Mouse (Mus musculus) inflammation-experienced regulatory T-cells, adult 16 weeks (primary cell): ENCODE data around the gene Trir. TPM values are rescaled to one million over a fixed set of nuclear protein-coding genes. Genes with fewer than 3 reads are reported as not detected.

Experiments used
- polyA plus RNA-seq: library from polyadenylated mRNA; unstranded; fragments of 100-300 nt; shearing (Covaris generic); gene quantifications from one replicate; pipeline ENCODE4 v1.2.1, GENCODE M21; 2017

Gene Trir
- 202 TPM for polyA plus RNA-seq

DNA sequence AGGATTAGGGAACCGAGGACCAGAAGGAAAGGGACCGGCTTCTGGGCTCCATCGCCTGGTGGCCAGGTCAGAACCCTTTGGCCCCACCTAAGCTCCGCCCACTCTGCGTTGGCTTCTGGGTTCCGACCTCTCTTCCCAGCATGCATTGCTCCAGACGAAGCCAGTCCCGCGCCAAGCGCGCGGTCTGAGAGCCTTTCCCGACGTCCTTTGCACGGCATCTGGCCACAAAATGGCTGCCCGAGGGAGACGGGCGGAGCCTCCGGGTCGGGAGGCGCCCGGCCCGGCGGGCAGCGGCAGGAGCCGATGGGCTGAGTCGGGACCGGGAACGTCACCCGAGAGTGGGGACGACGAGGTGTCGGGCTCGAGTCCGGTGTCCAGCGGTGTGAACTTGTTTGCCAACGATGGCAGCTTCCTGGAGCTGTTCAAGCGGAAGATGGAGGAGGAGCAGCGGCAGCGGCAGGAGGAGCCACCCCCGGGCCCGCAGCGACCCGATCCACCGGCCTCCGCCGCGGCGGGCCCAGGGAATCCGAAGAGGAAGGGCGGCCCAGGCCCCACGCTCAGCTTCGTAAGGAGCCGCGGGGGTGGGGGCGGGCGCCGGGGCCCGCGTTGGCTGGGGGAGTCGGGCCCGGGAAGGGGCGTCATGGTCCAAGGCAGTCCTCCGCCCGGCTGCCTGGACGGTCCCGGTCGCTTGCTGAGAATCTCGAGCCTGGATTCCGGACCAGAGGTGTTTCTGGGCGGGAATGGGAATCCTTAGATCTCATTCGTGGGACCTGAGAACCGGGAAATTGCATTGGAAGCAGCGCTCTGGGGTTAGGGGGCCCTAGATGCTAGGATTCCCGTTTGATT, at the start of gene Trir:
TSS of gene Trir (plus strand) at position 154 of the 846 bp plus-strand sequence.

DNA sequence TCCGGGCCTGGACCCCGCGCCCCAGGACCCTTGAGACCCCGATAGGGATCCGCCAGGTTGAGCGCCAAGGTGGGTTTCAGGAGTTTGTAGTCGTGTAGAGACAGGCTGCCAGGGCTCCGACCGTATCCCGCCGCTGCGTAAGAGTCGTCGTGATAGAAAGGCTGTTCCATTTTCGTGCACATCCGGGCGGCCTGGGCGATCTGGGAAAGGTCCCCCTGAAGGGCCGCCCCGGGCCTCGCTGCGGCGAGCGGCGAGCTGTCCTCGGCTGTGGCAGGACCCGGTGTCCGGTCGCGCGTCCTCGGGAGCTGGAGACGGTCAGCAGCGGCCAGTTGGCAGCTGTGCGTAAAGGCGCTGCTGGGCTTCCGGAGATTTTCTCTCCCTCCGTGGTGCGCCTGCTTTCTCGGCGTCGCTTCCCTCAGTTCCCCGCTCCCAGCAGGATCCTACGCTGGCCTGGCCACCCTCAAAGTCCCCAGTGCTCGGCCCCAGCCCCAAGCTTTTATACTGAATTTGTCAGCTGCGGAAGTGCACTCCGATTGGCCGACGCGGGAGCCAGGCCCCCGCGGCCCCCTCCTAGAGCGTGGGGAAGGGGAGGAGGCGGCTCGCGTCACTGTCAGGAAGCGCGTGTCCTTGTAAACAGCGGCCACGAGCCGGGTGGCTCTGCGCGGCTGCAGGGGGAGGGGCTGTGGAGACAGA, 48.2 kb upstream of the Trir start, which contains the start of gene Junb:
TSS of gene Junb (minus strand) at position 471 of the 693 bp plus-strand sequence.

DNA sequence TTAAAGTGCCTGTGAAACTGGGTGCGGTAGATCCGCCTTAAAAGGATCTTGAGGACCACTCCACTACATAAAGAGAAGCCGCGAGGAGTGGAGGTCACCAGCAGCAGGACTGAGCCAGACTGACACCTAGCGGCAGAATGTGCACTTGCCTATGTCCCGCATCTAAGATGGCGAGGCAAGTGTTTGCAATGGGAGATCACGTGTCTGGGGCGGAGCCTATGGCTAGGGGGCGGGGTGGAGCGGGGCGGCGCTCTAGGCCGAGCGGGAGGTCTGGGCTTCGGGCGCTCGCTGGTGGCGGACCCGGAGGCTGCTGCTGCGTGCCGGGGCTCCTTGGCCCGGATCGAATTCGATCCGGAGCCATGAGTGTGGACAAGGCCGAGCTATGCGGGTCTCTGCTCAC, 36.3 kb upstream of the Trir start, which contains the start of gene Hook2:
TSS of gene Hook2 (plus strand) at position 255 of the 400 bp plus-strand sequence.

DNA sequence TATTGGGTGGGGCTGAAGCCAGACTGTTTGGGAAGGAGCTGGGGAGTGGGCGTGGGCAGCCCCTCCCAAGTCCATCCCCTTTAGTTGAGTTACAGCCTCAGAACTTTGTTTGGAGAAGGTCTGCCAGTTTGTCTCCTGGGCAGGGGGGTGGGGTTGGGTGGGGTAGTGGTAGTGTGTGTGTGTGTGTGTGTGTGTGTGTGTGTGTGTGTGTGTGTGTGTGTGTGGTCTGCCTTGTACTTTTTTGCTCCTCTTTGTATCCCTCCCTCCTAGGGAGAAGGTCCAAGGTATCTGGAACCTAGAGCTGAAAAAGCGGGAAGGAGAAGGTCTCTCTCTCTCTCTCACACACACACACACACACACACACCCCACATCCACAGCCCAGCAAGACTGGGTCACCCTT, 12.2 kb upstream of the Trir start, which contains the start of gene Best2:
TSS of gene Best2 (minus strand) at position 101 of the 400 bp plus-strand sequence.

DNA sequence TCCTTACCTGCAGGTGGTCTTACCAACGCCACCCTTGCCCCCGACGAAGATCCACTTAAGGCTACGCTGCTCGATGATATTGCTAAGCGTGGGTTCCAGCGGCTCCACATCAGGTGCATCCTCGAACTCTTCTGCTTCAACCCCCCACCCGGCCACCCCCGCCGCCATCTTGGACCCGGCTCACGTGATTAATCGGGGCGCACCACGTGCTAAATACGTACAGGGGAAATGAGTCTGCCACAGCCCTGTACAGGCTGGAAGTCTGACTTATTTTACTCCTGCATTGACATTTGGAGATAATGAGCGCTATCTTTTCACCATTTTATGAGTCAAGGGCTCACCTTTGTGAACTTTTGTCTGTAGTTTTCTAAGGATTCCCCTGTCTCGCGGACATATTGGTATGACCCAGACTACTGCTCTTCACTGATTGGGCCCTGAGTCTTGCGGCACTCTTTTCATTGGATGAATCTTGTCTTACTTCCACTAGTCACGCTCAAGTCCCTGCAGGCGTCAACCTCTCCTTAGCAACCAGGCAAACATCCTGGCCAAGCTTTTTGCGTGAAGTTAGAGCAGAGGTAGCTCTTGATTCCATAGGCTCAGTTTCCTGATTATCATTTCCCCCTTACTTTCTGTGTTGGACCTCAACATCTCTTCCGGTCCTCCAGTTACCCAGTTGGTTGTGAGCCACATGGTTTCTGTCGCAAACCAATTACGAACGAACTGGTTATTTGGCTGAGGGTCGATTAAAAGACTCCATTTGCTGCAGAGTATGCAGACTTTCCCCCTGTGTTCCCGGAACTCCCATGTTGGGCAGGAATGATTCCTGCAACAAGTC, 1.3 kb upstream of the Trir start, which contains the start of gene Asna1:
TSS of gene Asna1 (minus strand) at position 184 of the 835 bp plus-strand sequence.

DNA sequence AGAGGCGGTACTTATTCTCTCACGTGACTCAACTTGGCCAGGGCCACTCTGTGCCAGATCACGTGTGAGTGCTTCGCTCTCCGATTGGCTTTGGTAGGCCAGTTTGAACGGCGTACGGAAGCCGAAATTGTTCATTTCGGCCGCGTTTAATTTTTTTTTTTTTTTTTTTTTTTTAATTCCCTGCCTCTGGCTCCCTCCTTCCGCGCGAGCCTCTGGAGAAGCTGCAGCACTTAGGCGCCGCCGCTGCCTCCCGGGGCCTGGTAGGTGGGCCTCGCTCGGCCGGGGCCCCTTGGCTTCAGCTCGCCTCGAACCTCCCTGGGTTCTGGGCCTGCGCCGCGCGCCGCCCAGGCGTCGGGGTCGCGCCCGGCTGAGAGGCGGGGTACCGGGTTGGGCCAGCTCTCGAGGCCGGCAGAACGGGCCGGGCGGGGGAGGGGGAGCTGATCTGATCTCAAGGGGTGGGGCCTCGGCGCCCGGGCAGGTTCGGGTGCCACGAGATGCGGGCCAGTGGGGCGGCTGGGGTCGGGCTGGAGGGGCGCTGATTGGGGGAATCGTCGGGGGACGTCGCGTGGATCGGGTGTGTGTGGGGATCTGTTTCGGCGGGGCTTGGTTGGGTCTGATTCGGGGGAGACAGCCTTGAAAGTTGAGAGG, 10.2 kb downstream of the Trir start, which contains the start of gene Tnpo2:
TSS of gene Tnpo2 (plus strand) at position 198 of the 648 bp plus-strand sequence.

DNA sequence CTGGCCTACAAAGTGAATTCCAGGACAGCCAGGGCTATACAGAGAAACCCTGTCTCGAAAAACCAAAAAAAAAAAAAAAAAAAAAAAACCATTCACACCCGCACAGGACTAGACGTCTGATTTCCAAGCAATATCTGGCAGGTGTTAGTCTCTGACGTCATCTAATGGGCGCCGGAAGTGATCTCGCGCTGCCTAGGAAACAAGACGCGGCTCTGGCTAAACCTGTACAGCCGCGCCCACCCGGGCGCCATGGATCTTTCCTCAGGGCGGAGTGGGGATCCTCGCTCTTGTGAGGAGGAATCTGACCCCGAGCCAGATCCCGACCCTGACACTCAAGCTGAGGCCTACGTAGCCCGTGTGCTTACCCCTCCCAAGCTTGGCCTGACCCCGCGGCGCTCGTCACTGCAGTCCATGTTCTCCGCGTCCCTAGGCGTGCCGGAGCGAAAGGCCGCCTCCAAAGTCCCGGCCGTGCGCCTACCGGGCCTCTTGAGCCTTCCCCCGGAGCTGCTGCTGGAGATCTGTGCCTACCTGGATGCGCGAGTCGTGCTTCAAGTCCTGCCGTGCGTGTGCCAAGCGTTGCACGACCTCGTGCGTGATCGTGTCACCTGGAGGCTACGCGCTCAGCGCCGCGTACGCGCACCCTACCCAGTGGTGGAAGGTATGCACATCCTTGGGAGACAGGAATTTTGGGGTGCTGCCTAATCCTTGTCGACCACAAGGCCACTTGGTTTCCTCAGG, 33.4 kb downstream of the Trir start, which contains the start of gene Fbxw9:
TSS of gene Fbxw9 (plus strand) at position 177 of the 738 bp plus-strand sequence.

DNA sequence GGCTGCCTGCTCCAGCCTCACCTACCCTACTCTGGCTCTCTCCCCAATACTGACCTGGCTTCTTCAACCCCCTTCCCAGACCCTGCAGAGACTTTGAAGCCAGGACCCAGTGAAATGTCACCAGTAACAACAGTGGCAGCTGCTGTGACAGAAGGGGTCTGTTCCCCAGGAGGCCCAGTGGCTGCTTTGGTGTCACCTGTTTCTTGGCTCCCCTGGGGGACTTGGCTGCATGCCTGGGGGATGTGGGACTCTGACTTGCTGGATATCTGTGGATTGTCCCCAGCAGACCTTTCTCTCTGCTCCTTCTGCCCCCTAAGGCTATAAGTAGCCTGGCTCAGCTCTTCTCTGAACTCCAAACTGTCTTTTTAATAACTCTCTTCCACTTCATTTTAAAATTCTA, 41.4 kb downstream of the Trir start, which contains the start of gene Gm5741:
TSS of gene Gm5741 (minus strand) at position 1 of the 400 bp plus-strand sequence.

DNA sequence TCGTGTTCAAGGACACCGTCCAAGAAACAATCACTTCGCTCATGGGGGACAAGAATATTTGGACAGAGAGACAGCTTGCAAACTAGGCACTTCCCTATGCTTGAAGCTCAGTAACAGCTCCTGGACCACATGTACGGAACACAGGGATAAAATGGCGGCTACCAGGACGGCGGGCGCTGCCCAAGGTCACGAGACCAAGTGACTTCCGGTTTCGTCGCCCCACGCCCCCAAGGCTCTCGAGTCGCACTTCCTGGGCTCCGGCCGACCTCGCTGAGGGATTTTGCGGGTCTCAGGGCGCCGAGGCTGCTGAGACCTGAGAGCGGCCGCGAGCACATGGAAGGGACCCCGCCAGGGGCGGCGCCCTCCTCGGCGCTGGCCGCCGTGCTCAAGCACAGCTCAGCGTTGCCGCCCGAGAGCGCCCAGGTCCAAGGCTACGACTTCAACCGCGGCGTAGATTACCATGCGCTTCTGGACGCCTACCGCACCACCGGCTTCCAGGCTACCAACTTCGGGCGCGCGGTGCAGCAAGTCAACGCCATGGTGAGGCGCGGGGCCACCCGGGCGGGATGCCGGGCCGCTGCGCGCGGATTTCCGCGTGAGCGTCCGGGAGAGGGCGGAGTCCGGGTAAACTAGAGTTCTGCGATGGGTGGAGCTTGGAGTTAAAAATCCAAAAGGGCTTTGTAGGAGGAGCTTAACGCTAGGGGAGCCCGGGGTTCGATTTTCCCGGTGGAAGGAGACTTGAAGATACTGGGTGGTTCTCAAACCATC, 45.1 kb downstream of the Trir start, which contains the start of gene Dhps:
TSS of gene Dhps (plus strand) at position 244 of the 768 bp plus-strand sequence.

Other genes with a start within 250 kb of the Trir start
- gene Nfix, start 226.5 kb upstream of the Trir start, polyA plus RNA-seq = 3.4 TPM
- gene Dand5, start 204.0 kb upstream of the Trir start, polyA plus RNA-seq = 9.0 TPM
- 30.6 TPM for gene Gadd45gip1, start 195.3 kb upstream of the Trir start, polyA plus RNA-seq
- 211 TPM for gene Rad23a, start 186.2 kb upstream of the Trir start, polyA plus RNA-seq
- 499 TPM for gene Calr, start 179.9 kb upstream of the Trir start, polyA plus RNA-seq
- gene Farsa, start 169.8 kb upstream of the Trir start, polyA plus RNA-seq = 111 TPM
- gene Syce2, start 154.7 kb upstream of the Trir start, polyA plus RNA-seq = 8.3 TPM
- gene Gcdh, start 132.9 kb upstream of the Trir start, polyA plus RNA-seq = 37.3 TPM
- gene Klf1, start 124.9 kb upstream of the Trir start, polyA plus RNA-seq = 0.32 TPM
- 21.8 TPM for gene Dnase2a, start 118.3 kb upstream of the Trir start, polyA plus RNA-seq
- 1.5 TPM for gene Mast1, start 89.5 kb upstream of the Trir start, polyA plus RNA-seq
- 0.24 TPM for gene Rtbdn, start 79.8 kb upstream of the Trir start, polyA plus RNA-seq
- not detected for gene Gm49661, start 57.4 kb upstream of the Trir start, polyA plus RNA-seq
- gene Prdx2, start 57.2 kb upstream of the Trir start, polyA plus RNA-seq = 247 TPM
- 101 TPM for gene Rnaseh2a, start 57.1 kb upstream of the Trir start, polyA plus RNA-seq
- gene Junb, start 48.1 kb upstream of the Trir start, polyA plus RNA-seq = 568 TPM
- 10.4 TPM for gene Hook2, start 36.2 kb upstream of the Trir start, polyA plus RNA-seq
- not detected for gene Best2, start 12.3 kb upstream of the Trir start, polyA plus RNA-seq
- gene Asna1, start 1.5 kb upstream of the Trir start, polyA plus RNA-seq = 40.2 TPM
- gene Tnpo2, start 10.1 kb downstream of the Trir start, polyA plus RNA-seq = 49.4 TPM
- 9.1 TPM for gene Fbxw9, start 33.2 kb downstream of the Trir start, polyA plus RNA-seq
- 2.4 TPM for gene Gm5741, start 41.2 kb downstream of the Trir start, polyA plus RNA-seq
- 82.7 TPM for gene Dhps, start 44.9 kb downstream of the Trir start, polyA plus RNA-seq
- 178 TPM for gene Wdr83os, start 53.9 kb downstream of the Trir start, polyA plus RNA-seq
- gene Wdr83, start 54.5 kb downstream of the Trir start, polyA plus RNA-seq = 40.6 TPM
- gene Man2b1, start 56.4 kb downstream of the Trir start, polyA plus RNA-seq = 177 TPM
- not detected for gene Zfp791, start 96.3 kb downstream of the Trir start, polyA plus RNA-seq
- gene Cks1brt, start 125.1 kb downstream of the Trir start, polyA plus RNA-seq = not detected
- not detected for gene Olfr371, start 199.2 kb downstream of the Trir start, polyA plus RNA-seq